Mouse (Mus musculus) gastrocnemius, adult 8-10 months (tissue): ENCODE data around the gene Tigd3. TPM values are rescaled to one million over a fixed set of nuclear protein-coding genes. Genes with fewer than 3 reads are reported as not detected.
"Not testable (repeated sequence)": the region's sequence is repeated elsewhere in the genome, so short reads cannot be mapped to it uniquely, and the experiment has no call there.

Source experiments
- DNase-seq, 2 experiments: peaks; one replicate each; pipeline ENCODE4 v3.0.0; 2022; ENCODE audit warnings: low spot score in 2 of 2
- total RNA-seq, 4 experiments: library from RNA; stranded (reverse); gene quantifications; 2 replicates each; pipeline ENCODE4 v1.2.4; 2022

Gene Tigd3
- total RNA-seq, 4 experiments from 2014 or later: 0.12 to 0.34 (median 0.26) TPM

- DNase-seq: peak in 1 of 2 experiments; percentile 56
These were observed 28.4 kb upstream of the Tigd3 start for GRCm38 (mm10) chr19:5922119-5922942.

DNA sequence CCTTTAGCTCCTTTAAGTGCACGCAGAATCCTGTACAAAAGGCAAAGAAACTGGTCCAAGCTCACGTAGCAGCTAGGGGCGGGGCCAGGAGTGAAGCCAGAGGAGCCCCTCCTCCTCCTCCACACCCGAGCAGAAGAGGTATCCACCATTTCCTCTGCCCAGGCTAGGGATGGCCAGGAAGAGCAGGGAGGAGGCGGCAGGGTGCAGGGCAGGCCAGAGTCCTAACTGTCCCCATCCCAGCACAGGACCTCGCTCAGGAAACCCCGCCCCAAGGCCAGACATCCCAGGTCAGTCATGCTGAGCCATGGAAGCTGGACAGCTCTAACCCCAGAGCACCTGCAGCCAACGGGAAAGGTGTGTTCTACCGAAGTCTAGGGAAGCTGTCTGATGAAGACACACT, 27.8 kb upstream of the Tigd3 start:
- DNase-seq: no peak

GRCm38 (mm10) chr19:5913007-5913719, 19.2 kb upstream of the Tigd3 start, which contains the start of gene Dpf2:
Dpf2 (minus strand) TSS chr19:5913010.
- no peak for DNase-seq

DNA sequence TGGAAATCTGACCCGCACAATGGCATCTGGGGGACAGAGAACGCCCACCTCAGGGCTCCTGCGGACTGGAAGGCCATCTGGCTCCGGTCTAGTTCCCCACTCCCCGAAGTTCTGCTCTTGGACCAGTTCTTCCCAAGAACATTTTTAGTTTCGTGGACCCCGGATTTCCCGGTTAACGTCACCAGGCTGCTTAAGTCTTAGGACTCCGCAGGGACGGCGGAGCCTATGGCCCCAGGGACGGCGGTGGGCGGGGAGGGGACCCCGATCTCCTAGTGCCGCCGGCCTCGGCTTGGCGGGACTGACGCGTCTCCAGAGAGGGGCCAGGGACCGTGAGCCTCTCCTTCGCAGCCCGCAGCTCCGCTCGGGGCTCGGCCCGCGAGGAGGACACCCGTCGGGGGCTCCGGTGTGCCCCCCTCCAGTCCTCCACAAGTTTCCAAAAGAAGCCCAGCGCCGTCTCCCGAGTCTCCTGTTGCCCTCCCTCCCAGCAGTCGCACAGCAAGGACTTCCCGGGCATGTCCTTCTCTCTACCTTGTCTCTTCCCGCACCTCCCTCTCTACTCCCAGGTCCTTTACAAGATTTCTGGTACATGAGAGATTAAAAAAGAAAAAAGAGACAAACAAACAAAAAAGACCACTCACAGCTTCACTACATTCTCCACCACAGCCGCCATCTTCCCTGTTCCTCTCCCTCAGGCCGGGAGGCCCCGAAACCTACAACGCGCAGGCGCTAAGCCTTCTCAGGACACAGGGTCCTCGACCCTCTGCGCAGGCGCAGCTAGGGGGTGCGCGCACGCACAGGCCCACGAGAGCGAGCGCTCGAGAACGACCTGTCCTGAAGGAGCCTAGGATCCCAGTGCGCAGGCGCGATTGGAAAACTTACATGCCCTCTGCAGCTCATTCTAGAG, 18.4 kb upstream of the Tigd3 start:
- peak; percentile 96 to 99 for DNase-seq

- no peak for DNase-seq
These were observed 17.6 kb upstream of the Tigd3 start for GRCm38 (mm10) chr19:5911430-5912102.

DNA sequence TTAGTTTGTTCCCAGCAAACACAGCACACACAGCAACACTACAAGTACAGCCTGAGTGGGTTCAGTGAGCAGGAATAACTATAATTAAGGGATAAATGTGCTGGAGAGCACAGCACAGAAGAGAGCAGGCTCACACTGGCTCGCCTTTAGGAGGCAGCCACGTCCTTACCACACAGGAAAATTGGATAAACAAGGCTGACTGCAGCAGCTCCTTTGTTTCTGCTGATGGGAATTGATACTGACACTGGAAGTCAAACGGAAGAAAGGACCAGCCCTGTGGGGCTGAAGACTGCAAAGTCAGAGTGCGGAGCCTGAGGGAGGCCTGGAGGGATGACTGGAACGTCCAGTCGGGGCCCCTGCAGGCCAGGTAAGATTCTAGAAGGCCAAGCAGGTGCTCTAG, 16.3 kb upstream of the Tigd3 start:
- no peak for DNase-seq

DNA sequence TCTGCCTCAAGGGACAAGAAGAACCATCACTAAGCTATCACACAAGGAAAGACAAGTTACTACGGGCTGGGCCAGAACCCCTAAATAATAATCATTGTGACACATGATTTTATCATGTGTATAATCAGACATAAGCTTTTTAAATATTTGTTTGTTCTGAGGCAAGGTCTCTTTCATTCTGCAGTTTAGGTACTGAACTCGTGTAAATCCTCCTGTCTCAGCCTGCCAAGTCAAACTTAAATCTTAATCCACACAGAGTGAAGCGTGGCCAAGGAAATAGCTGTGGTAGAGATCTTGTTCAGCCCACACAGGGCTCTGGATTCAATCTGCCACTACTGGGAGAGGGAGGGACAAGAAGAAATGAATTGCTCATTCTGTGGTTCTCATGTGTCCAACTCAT, 13.3 kb upstream of the Tigd3 start:
- DNase-seq: no peak

DNA sequence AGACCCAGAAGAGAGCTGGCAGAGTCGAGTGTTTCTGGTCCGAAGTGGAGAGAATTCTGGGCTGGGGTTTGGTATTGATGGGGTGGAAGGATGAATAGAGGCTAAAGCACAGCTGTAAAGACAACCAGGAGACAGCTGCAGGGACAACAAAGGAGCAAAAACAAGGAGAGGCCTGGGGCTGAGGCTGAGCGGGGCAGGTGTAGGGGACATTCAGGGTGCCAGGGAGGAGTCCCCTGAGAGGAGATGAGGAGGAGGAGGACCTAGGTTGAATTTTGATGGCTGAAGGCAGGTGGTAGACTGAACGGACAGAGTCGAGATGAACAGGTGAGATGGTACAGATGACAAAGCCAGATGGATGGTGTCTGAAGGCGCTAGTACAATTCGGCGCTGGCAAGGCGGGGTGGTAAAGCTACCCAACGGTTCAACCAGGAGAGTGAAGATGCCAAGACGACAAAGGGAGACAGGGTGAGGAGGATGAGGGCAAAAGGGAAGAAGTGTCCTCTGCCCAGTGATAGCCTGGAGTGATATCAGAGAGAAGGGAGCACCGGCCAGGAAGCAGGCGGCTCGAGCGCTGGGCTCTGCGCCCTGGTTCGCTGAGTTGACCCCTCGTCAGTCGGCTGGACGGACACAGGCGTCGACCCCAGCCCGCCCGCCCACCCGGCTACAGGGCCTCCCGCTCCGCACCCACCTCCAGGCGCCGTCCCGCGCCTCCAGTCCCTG, 507 bp downstream of the Tigd3 start:
- DNase-seq: no peak

DNA sequence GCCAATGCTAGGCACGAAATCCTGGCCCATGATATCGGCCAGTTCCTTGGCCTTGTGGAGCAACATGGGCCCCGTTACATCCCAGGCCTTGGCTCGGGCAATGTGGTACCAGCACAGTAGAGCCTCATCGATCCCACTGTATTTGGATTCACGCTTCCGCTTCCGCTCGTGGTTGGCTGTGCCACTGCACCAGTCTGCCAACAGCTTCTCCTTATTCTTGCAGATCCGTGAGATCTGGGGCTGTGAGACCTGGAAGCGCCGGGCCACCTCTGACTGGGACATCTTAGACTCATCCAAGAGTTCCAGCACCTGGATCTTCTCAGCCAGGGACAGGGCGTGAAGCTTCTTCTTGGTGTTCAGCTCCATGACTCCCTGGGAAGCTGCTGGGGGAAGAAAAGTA, 1.2 kb downstream of the Tigd3 start:
- no peak for DNase-seq

DNA sequence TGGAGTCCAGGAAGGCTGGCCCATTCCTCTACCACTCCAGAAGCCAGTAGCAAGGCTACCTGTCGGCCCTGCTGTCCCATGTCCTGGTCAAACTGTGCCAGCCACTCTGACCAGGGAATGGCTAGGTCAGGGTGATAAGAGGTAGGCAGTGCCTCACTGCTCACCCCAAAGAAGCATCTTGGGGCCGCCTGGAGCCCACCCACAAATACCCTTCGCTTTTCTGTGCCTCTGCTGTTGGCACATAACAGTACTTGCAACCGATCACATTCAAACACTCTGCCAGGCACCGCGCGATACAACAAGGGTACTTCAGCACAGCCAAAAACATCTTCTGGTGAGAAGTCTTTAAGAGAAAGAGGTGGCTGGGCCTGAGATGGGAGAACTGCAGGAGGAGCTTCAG, 1.7 kb downstream of the Tigd3 start:
- DNase-seq: no peak

- no peak for DNase-seq
These were observed 2.3 kb downstream of the Tigd3 start for GRCm38 (mm10) chr19:5891521-5892258.

GRCm38 (mm10) chr19:5889211-5889610, 4.7 kb downstream of the Tigd3 start:
- DNase-seq: no peak

DNA sequence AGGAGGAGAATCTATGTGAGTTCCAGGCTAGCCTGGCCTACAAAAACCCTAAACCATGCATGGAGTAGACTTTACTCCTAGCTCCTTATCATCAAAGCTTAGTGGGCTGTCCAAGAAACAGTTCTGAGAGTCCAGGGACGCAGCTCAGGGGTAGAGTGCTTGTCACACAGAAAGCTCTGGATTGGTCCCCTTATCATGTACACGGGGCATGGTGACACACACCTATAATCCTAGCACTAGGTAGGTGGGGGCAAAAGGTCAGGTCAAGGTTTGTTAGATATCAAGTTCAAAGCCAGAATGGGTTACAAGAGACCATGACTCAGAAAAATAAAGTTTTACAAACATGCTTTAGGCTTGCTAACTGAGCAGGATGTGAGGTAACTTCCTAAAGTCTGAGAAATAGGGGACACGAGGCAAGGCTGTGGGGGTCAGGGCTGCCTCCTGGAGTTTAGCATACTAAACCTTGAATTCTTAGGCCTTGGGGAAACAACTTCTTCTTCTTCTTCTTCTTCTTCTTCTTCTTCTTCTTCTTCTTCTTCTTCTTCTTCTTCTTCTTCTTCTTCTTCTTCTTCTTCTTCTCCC, 6.6 kb downstream of the Tigd3 start:
- no peak for DNase-seq

GRCm38 (mm10) chr19:5885838-5886237, 8.1 kb downstream of the Tigd3 start:
- no peak for DNase-seq

- DNase-seq: no peak
These were observed 10.0 kb downstream of the Tigd3 start for GRCm38 (mm10) chr19:5883935-5884334.

DNA sequence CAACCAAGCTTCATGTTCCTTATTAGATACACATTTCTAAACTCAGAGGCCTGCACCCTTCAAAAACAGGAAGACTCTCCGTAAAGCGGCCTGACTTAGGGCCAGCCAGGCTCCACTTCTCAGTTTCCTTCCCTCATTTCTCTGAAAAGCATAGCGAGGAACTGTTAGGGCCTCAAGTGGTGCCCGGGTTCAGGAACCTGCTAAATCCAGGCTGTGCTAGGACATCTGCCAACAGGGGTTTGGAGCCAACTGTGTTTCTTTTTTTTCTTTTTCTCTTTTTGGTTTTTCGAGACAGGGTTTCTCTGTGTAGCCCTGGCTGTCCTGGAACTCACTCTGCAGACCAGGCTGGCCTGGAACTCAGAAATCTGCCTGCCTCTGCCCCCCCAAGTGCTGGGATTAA, 11.9 kb downstream of the Tigd3 start:
- DNase-seq: not testable (repeated sequence)

DNA sequence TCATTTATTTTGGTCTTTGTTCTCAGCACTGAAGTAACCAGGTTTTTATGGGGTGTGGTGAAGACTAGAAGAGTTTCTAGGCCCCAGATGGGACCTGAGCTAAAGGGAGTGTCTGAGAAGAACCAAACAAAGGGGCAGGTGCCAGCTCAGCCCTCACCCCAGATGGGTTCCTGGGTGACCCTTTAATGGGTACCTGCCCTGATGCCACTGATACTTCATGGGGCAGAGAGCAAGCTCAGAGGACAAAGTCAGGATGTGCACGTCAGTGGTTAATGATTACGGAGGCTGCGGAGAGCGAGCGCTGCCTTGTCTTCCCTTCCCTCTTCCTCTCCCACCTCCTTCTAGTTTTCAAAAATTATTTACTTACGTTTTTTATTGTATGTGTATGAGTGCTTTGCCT, 12.8 kb downstream of the Tigd3 start:
- DNase-seq: no peak

- DNase-seq: no peak
These were observed 14.2 kb downstream of the Tigd3 start for GRCm38 (mm10) chr19:5879735-5880134.

- no peak for DNase-seq
These were observed 15.0 kb downstream of the Tigd3 start for GRCm38 (mm10) chr19:5878916-5879315.
